Mouse (Mus musculus): Measurements from ENCODE around the gene Npas3. TPM values are rescaled to one million over a fixed set of nuclear protein-coding genes. Genes with fewer than 3 reads are reported as not detected.

Npas3 gene
- polyA plus RNA-seq, 1 experiment from 2014 or later, result 0.28 TPM

DNA sequence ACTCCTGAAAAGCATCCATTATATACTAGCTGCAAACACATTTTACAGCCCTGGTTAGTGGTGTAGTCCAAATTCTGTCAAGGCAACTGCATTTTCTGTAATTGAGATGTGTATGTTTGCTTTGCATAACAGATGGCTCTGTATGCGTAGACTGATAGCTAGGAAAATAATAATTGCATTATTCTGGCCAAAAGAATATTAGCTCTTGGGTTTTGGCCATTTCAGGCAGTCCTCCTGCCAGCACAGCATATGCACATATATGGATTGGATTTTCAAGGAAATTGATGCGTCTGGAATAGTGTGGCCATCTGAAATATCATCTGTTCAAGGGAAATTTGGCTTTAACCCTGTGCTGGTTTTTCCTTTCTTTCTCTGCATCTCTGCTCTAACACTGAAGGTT is 584.9 kb downstream of the Npas3 start:
- WGBS, result 57% methylated on average over 2 of the region's 2 CpGs
- H3K36me3 ChIP-seq (ENCODE audit: control insufficient read depth, insufficient read depth, low read length), result no peaks in the 10 kb centered on the region
- ATAC-seq (ENCODE audit: low read depth), result peak; percentile 43; the same call in 1 of the 2 replicates
- no peak overlapping the region for H3K27ac ChIP-seq (ENCODE audit: low read length)
- H3K4me2 ChIP-seq (ENCODE audit: low read depth, low read length), result no peak overlapping the region
- no peaks in the 10 kb centered on the region for H3K27me3 ChIP-seq (ENCODE audit: control insufficient read depth, insufficient read depth, low read depth, low read length)
- no peaks in the 10 kb centered on the region for H3K9me3 ChIP-seq (ENCODE audit: control insufficient read depth, low read length)
- H3K4me3 ChIP-seq (ENCODE audit: low read length), result no peak overlapping the region
- peaks cover 2% of the 10 kb centered on the region; the same call in 1 of the 2 replicates for H3K4me1 ChIP-seq (replicated peaks; ENCODE audit: control insufficient read depth, insufficient read depth, low read length)
- H3K9ac ChIP-seq (ENCODE audit: low read length), result no peak overlapping the region

GRCm38 (mm10) chr12:53836031-53836790 is 587.7 kb downstream of the Npas3 start:
- no peak for ATAC-seq (ENCODE audit: low read depth)
- WGBS, result 75% methylated on average over 27 of the region's 27 CpGs
- Histone ChIP-seq H3K27me3 (ENCODE audit: control insufficient read depth, insufficient read depth, low read depth, low read length) (no peaks in the 10 kb centered on the region), H3K4me1 (replicated peaks; ENCODE audit: control insufficient read depth, insufficient read depth, low read length) (peaks cover 2% of the 10 kb centered on the region; the same call in 1 of the 2 replicates), H3K9ac (ENCODE audit: low read length) (no peak overlapping the region), H3K4me3 (ENCODE audit: low read length) (no peak overlapping the region), H3K36me3 (ENCODE audit: control insufficient read depth, insufficient read depth, low read length) (no peaks in the 10 kb centered on the region), H3K4me2 (ENCODE audit: low read depth, low read length) (no peak overlapping the region), H3K27ac (ENCODE audit: low read length) (no peak overlapping the region), H3K9me3 (ENCODE audit: control insufficient read depth, low read length) (no peaks in the 10 kb centered on the region)

- 75% methylated on average over 15 of the region's 15 CpGs for WGBS
- H3K4me1 ChIP-seq (replicated peaks; ENCODE audit: control insufficient read depth, insufficient read depth, low read length), result peaks cover 7% of the 10 kb centered on the region; the same call in 1 of the 2 replicates
- no peak for ATAC-seq (ENCODE audit: low read depth)
Observed at GRCm38 (mm10) chr12:53837408-53837807, 588.9 kb downstream of the Npas3 start.

DNA sequence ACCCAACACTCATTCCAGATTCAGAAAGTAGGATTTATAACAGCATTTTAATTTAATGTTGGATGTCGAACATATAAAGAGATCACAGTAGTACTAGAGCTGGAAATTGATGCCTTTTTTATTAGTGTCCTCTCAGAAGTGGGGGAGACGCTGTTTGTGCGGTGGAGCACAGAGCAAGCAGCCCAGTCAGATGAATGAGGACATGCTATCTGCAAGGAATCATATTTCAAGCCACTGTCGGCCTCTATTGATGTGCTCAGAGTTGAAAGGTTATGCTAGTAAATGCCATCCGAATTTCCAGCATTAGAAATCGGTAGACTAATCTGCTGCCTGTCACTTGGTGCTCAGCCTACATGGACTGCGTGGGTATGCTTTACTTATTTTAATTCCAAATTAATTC is 590.1 kb downstream of the Npas3 start:
- Histone ChIP-seq H3K9me3 (ENCODE audit: control insufficient read depth, low read length) (no peaks in the 10 kb centered on the region), H3K36me3 (ENCODE audit: control insufficient read depth, insufficient read depth, low read length) (no peaks in the 10 kb centered on the region), H3K27ac (ENCODE audit: low read length) (no peak overlapping the region), H3K4me2 (ENCODE audit: low read depth, low read length) (no peak overlapping the region), H3K27me3 (ENCODE audit: control insufficient read depth, insufficient read depth, low read depth, low read length) (peaks cover 2% of the 10 kb centered on the region; the same call in 1 of the 2 replicates), H3K4me3 (ENCODE audit: low read length) (no peak overlapping the region), H3K4me1 (replicated peaks; ENCODE audit: control insufficient read depth, insufficient read depth, low read length) (peaks cover 6% of the 10 kb centered on the region; the same call in 1 of the 2 replicates), H3K9ac (ENCODE audit: low read length) (no peak overlapping the region)
- WGBS, result 29% methylated on average over 7 of the region's 7 CpGs
- ATAC-seq (ENCODE audit: low read depth), result no peak

More at GRCm38 (mm10) chr12:53837408-53837807, 588.9 kb downstream of the Npas3 start:
- Histone ChIP-seq H3K4me2 (ENCODE audit: low read depth, low read length) (no peak overlapping the region), H3K9me3 (ENCODE audit: control insufficient read depth, low read length) (no peaks in the 10 kb centered on the region), H3K27ac (ENCODE audit: low read length) (no peak overlapping the region), H3K36me3 (ENCODE audit: control insufficient read depth, insufficient read depth, low read length) (no peaks in the 10 kb centered on the region), H3K27me3 (ENCODE audit: control insufficient read depth, insufficient read depth, low read depth, low read length) (peaks cover 2% of the 10 kb centered on the region; the same call in 1 of the 2 replicates), H3K9ac (ENCODE audit: low read length) (no peak overlapping the region), H3K4me3 (ENCODE audit: low read length) (no peak overlapping the region)

DNA sequence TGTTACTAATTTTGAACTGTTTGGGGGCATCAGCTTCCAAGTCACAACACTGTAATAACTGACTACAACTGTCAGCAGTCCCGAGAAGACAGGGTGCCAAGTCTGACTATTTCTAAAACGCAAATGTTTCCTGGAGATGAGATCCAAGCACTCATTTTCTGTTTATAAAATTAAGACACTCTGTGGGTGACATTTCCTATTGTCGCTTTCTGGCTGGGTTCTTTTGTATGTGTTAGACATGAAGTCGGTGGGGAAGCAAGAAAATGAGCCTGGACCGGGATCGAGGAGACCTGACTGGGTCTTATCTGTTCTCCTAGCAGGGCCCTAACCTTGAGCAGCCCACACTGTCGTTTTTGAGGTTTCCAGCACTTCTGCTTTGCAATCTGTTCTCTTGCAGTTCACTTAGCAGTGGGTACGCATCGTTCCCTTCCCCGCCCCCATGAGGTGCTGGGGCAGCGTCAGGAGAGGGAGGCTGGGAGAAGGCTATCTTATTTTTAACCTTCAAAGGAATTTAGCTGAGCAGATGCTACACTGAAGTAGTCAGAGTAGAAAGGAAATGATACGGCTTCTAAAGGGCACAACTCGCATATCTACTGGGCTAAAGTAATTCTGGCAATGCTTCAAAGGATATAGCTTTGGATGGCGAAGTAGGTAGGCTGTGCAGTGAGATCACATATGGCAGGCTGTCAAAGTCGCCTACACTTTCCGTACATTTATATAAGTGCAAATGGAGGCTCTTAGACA is 593.6 kb downstream of the Npas3 start:
- H3K9ac ChIP-seq (ENCODE audit: low read length), result no peak overlapping the region
- no peak for ATAC-seq (ENCODE audit: low read depth)
- peaks cover 6% of the 10 kb centered on the region for H3K4me1 ChIP-seq (replicated peaks; ENCODE audit: control insufficient read depth, insufficient read depth, low read length)
- H3K27ac ChIP-seq (ENCODE audit: low read length), result no peak overlapping the region
- no peaks in the 10 kb centered on the region for H3K36me3 ChIP-seq (ENCODE audit: control insufficient read depth, insufficient read depth, low read length)
- H3K4me2 ChIP-seq (ENCODE audit: low read depth, low read length), result peak overlapping the region; percentile 36
- H3K9me3 ChIP-seq (ENCODE audit: control insufficient read depth, low read length), result no peaks in the 10 kb centered on the region
- no peak overlapping the region for H3K4me3 ChIP-seq (ENCODE audit: low read length)
- H3K27me3 ChIP-seq (ENCODE audit: control insufficient read depth, insufficient read depth, low read depth, low read length), result peaks cover 4% of the 10 kb centered on the region; the same call in 1 of the 2 replicates
- WGBS, result 28% methylated on average over 16 of the region's 16 CpGs

GRCm38 (mm10) chr12:53843626-53844025 is 595.1 kb downstream of the Npas3 start:
- Histone ChIP-seq H3K27ac (ENCODE audit: low read length) (no peak overlapping the region), H3K27me3 (ENCODE audit: control insufficient read depth, insufficient read depth, low read depth, low read length) (peaks cover 4% of the 10 kb centered on the region; the same call in 1 of the 2 replicates), H3K9me3 (ENCODE audit: control insufficient read depth, low read length) (no peaks in the 10 kb centered on the region), H3K4me1 (replicated peaks; ENCODE audit: control insufficient read depth, insufficient read depth, low read length) (peaks cover 6% of the 10 kb centered on the region), H3K4me2 (ENCODE audit: low read depth, low read length) (no peak overlapping the region), H3K36me3 (ENCODE audit: control insufficient read depth, insufficient read depth, low read length) (no peaks in the 10 kb centered on the region), H3K4me3 (ENCODE audit: low read length) (no peak overlapping the region), H3K9ac (ENCODE audit: low read length) (no peak overlapping the region)
- ATAC-seq (ENCODE audit: low read depth), result no peak
- WGBS, result 64% methylated on average over 3 of the region's 3 CpGs

GRCm38 (mm10) chr12:53846154-53846665 is 597.7 kb downstream of the Npas3 start:
- peak; percentile 51; the same call in 1 of the 2 replicates for ATAC-seq (ENCODE audit: low read depth)
- Histone ChIP-seq H3K4me3 (ENCODE audit: low read length) (no peak overlapping the region), H3K27me3 (ENCODE audit: control insufficient read depth, insufficient read depth, low read depth, low read length) (peaks cover 4% of the 10 kb centered on the region; the same call in 1 of the 2 replicates), H3K36me3 (ENCODE audit: control insufficient read depth, insufficient read depth, low read length) (no peaks in the 10 kb centered on the region), H3K4me1 (replicated peaks; ENCODE audit: control insufficient read depth, insufficient read depth, low read length) (peaks cover 6% of the 10 kb centered on the region), H3K9ac (ENCODE audit: low read length) (no peak overlapping the region), H3K9me3 (ENCODE audit: control insufficient read depth, low read length) (no peaks in the 10 kb centered on the region), H3K4me2 (ENCODE audit: low read depth, low read length) (no peak overlapping the region), H3K27ac (ENCODE audit: low read length) (no peak overlapping the region)
- WGBS, result 33% methylated on average over 12 of the region's 12 CpGs

GRCm38 (mm10) chr12:53849263-53849662 is 600.8 kb downstream of the Npas3 start:
- H3K27me3 ChIP-seq (ENCODE audit: control insufficient read depth, insufficient read depth, low read depth, low read length), result no peaks in the 10 kb centered on the region
- no peak overlapping the region for H3K27ac ChIP-seq (ENCODE audit: low read length)
- H3K4me1 ChIP-seq (replicated peaks; ENCODE audit: control insufficient read depth, insufficient read depth, low read length), result no peaks in the 10 kb centered on the region; the same call in 1 of the 2 replicates
- H3K4me2 ChIP-seq (ENCODE audit: low read depth, low read length), result no peak overlapping the region
- H3K4me3 ChIP-seq (ENCODE audit: low read length), result no peak overlapping the region
- no peaks in the 10 kb centered on the region for H3K36me3 ChIP-seq (ENCODE audit: control insufficient read depth, insufficient read depth, low read length)
- H3K9me3 ChIP-seq (ENCODE audit: control insufficient read depth, low read length), result no peaks in the 10 kb centered on the region
- WGBS, result 56% methylated on average over 2 of the region's 2 CpGs
- H3K9ac ChIP-seq (ENCODE audit: low read length), result no peak overlapping the region
- no peak for ATAC-seq (ENCODE audit: low read depth)

GRCm38 (mm10) chr12:53852432-53852831 is 604.0 kb downstream of the Npas3 start:
- no peak overlapping the region for H3K4me2 ChIP-seq (ENCODE audit: low read depth, low read length)
- H3K9me3 ChIP-seq (ENCODE audit: control insufficient read depth, low read length), result no peaks in the 10 kb centered on the region
- H3K27ac ChIP-seq (ENCODE audit: low read length), result no peak overlapping the region
- 65% methylated on average over 2 of the region's 2 CpGs for WGBS
- H3K4me1 ChIP-seq (replicated peaks; ENCODE audit: control insufficient read depth, insufficient read depth, low read length), result no peaks in the 10 kb centered on the region
- H3K4me3 ChIP-seq (ENCODE audit: low read length), result no peak overlapping the region
- H3K36me3 ChIP-seq (ENCODE audit: control insufficient read depth, insufficient read depth, low read length), result no peaks in the 10 kb centered on the region
- no peak overlapping the region for H3K9ac ChIP-seq (ENCODE audit: low read length)
- no peaks in the 10 kb centered on the region for H3K27me3 ChIP-seq (ENCODE audit: control insufficient read depth, insufficient read depth, low read depth, low read length)
- no peak for ATAC-seq (ENCODE audit: low read depth)
